Mouse (Mus musculus) CD8-positive naive resting alpha-beta T cell, adult 2 months (primary cell): ENCODE results near the gene Rbms2.
"Not testable (repeated sequence)": the region's sequence is repeated elsewhere in the genome, so short reads cannot be mapped to it uniquely, and the experiment has no call there.

ENCODE experiments used
- DNase-seq, 2 experiments: peaks; one replicate each; pipeline ENCODE4 v3.0.0; 2022; ENCODE audit warnings: low read depth in 2 of 2, low spot score in 2 of 2

Gene Rbms2

GRCm38 (mm10) chr10:128193113-128193512, 13.0 kb upstream of the Rbms2 start:
- DNase-seq, result no peak

DNA sequence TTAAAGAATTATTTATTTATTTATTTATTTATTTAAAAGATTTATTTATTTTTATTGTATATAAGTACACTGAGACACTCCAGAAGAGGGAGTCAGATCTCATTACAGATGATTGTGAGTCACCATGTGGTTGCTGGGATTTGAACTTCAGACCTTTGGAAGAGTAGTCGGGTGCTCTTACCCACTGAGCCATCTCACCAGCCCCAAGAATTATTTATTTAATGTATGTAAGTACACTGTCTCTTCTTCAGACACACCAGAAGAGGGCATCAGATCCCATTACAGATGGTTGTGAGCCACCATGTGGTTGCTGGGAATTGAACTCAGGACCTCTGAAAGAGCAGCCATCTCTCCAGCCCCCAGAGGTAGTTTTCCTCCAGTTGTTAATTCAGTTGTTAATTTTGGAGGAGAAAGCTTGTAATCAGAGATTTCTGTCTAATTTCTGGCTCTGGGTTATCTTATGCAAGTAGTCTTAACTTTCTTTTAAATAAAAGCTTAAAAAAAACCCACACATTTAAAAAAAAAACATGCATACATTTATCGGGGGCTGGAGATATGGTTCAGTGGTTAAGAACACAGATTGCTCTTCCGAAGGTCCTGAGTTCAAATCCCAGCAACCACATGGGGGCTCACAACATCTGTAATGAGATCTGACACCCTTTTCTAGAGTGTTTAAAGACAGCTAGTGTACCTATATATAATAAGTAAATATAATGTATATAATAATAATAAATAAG, 12.1 kb upstream of the Rbms2 start:
- DNase-seq, result not testable (repeated sequence)

DNA sequence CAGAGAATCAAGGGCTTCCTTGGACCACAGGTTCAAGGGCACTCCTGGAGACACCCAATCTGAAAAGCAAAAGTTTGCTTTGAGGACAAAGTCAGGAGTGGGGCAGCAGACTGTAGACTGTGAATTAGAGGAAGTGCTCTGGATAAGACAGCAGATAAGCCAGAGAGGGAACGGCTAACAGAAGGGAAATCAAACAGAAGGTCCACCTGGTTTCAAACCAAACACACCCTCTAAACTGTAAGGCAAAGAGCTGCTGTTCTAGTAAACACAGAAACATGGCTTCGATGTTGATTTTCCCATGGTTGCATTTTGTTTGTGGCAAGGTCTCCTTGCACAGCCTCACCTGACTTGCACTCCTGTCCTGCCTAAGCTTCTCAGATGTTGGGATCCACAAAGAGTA, 11.4 kb upstream of the Rbms2 start:
- DNase-seq, result no peak

GRCm38 (mm10) chr10:128188242-128188877, 8.3 kb upstream of the Rbms2 start:
- DNase-seq, result peak; percentile 58 to 74

- DNase-seq, result no peak
Measured at GRCm38 (mm10) chr10:128187181-128187605, 7.1 kb upstream of the Rbms2 start.

DNA sequence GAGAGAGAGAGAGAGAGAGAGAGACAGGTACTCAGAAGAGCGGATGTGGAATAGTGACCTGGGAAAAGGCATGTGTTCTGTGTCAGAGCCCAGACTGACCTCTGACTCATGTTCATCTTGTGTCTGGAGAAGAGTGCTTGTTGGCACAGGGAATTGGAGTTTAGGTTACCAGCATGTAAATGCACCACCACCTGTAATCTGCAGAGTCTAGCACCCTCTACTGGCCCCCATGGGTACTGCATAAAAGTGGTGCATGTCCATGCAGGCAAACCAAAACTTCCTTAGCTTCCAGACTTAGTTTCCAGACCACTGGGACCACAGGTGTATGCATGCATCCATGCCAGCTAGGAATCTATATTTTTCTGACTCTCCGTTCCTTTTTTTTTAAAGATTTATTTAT, 5.9 kb upstream of the Rbms2 start:
- DNase-seq, result peak; percentile 73 to 80

DNA sequence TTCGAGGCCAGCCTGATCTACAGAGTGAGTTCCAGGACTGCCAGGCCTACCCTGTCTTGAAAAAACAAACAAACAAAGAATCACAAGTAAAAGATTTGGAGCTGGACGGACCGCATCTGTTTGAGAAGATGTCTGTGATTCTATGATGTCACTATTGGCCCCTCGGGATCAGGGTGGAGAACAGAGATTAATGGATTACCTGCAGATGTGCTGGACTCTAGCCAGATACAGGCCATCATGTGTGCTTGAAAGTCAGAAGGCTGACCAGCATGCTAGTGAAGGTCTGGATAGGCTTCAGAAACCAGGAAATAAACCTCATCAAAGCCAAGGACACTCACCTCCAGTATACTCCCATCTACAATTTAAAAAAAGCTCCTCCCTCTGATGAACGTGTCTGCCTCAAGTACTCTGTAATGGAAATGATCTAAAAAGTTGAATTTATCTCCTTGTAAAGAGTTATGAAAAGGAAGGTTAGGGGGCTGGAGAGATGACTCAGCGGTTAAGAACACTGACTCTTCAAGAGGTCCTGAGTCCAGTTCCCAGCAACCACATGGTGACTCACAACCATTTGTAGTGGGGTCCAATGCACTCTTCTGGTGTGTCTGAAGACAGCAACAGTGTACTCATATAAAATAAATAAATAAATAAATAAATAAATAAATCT, 5.3 kb upstream of the Rbms2 start:
- DNase-seq, result no peak

DNA sequence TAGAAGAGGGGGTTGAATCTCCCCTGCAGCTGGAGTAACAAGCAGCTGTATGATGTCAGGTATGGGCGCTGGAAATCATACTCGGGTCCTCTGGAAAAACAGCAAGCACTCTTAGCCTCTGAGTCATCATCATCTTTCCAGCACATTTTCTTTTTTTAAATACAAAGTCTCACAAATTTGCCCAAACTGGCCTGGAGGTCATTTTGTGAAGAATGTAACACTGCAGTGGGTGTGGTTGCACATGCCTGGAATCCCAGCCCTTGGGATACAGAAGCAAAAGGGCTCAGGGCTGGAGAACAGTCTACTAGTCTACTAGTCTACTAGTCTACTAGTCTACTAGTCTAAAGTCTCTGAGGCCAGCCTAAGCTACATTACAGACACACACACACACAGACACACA, 4.2 kb upstream of the Rbms2 start:
- no peak for DNase-seq

GRCm38 (mm10) chr10:128177316-128177715, 2.8 kb downstream of the Rbms2 start:
- no peak for DNase-seq

GRCm38 (mm10) chr10:128175996-128176755, 3.9 kb downstream of the Rbms2 start:
- peak; percentile 24 to 70 for DNase-seq

DNA sequence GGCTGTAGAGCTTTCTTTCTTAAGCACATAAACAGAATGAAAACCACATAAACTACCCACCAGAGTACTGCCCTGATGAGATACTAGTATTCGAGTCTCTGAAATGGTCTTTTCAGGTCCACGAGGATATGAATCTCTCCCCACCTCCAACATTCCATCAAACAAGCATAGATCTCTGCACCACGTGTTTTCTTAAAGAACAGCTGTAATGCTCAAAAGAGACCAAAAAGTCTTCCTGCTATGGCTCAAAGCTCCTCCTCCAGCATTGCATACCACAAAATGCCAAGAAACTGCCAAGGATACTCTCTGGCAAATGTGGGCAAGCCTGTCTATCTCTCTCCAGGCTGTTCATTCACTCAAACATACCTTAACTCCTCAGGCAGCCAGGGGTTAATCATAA, 4.8 kb downstream of the Rbms2 start:
- no peak for DNase-seq

DNA sequence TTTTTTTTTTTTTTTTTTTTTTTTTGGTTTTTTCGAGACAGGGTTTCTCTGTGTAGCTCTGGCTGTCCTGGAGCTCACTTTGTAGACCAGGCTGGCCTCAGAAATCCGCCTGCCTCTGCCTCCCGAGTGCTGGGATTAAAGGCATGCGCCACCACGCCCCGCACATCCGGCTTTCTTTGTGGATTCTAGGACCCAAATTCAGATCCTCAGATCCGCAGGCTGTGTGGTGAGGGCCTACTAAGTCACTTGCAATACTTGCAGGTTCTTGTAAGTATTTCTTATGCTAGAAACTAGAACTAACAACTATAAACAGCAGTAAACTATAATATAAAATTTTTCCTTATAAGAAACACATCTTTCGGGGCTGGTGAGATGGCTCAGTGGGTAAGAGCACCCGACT, 8.7 kb downstream of the Rbms2 start:
- DNase-seq, result not testable (repeated sequence)

- DNase-seq, result no peak
Measured at GRCm38 (mm10) chr10:128167091-128167490, 13.0 kb downstream of the Rbms2 start.

- not testable (repeated sequence) for DNase-seq
Measured at GRCm38 (mm10) chr10:128165726-128166125, 14.4 kb downstream of the Rbms2 start.

DNA sequence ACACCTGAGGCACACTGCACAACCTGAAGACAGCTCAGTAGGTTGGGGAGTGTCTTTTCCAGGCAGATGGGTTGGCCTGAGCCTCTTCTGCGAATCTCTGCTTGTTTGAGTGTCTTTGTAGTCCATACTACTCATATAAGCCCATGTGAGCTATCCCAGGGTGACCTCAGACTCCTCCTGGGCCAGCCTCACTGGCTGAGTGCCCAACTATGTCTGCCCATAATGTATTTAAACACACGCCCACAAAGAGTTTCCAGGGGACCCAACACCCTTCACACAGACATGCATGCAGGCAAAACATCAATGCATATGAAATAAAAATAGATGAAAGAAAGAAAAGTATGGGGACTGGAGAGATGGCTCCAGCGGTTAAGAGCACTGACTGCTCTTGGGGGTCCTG, 26.1 kb downstream of the Rbms2 start:
- DNase-seq, result no peak

GRCm38 (mm10) chr10:128150941-128151340, 29.2 kb downstream of the Rbms2 start:
- no peak for DNase-seq

DNA sequence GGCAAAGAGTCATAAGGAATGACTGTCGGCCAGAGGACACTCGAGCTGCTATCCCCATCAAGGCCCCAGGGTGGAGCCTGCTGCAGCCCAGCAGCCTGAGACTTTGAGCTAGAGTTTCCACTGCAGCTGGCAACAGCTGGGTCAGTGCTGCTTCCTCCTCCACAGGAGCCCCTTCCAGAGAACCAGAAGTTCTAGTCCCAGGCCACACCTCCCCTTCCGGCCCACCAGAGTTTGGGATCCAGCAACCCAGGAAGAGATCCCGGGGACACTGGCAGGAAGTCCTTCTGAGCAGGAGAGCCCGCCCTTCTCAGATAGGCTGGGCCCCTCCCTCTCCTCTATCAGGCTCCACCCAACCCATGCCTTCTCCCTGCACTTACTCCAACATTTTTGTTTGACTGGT, 30.5 kb downstream of the Rbms2 start:
- no peak for DNase-seq

- no peak for DNase-seq
Measured at GRCm38 (mm10) chr10:128148789-128149365, 31.2 kb downstream of the Rbms2 start.

DNA sequence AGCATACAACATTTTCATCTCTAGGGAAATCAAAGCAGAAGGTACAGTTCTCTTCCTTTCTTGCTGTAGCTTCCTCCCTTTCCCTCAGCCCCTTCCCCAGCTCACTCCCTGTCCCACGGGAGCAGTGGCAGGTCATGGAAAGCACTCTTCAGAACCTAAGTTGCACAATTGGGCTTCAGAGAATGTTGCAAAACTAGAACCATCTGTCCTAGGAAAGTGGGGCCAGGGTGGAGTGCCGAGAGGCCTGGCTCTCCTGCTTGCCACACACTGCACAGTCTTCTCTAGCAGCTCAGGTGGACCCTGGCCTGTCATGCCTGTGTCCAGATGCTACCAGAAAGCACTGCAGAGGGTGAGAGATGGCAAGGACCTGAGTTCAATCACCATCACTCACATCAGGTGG, 35.1 kb downstream of the Rbms2 start:
- DNase-seq, result no peak

GRCm38 (mm10) chr10:128143659-128144058, 36.4 kb downstream of the Rbms2 start:
- no peak for DNase-seq

DNA sequence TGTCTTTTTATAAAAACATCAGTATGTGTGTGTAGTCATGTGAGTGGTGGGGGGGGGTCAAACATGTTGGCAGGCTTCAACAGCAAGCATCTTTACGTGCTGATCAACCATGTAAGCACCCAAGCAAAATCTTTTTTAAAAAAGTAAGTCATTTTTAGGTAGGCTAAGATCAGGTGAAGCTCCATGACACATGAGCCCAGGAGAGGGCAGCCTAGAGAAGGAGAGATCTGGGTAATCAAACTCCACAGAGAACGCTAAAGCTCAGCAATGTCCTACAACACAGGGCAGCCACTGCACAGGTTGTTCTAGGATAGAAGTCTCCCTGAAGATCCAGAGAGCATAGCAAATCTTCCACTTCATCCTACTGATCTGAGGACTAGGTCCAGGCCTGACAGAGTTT, 37.9 kb downstream of the Rbms2 start:
- no peak for DNase-seq
